Mouse (Mus musculus): Measurements from ENCODE around the gene Ube2e1. TPM values are rescaled to one million over a fixed set of nuclear protein-coding genes. Genes with fewer than 3 reads are reported as not detected.

The Ube2e1 gene
- polyA plus RNA-seq, 1 experiment from 2014 or later: 64.2 TPM

GRCm38 (mm10) chr14:18301591-18301990 lies 30.1 kb downstream of the Ube2e1 start:
- Histone ChIP-seq H3K4me3 (ENCODE audit: low read depth, low read length) (no peak overlapping the region), H3K9ac (ENCODE audit: low read length) (no peak overlapping the region), H3K4me2 (ENCODE audit: low read depth) (no peak overlapping the region), H3K36me3 (ENCODE audit: control insufficient read depth, insufficient read depth, low read length) (0 out of 2 replicates have a peak, but pooled peaks cover 2% of the 10 kb centered on the region), H3K27me3 (ENCODE audit: control insufficient read depth, insufficient read depth, low read length) (no peaks in the 10 kb centered on the region), H3K4me1 (ENCODE audit: control insufficient read depth, insufficient read depth, low read length) (no peaks in the 10 kb centered on the region), H3K27ac (ENCODE audit: low read depth, low read length) (no peak overlapping the region), H3K9me3 (ENCODE audit: control insufficient read depth, low read length) (no peaks in the 10 kb centered on the region)
- ATAC-seq (ENCODE audit: insufficient read depth, low FRiP score, low TSS enrichment) (no peak), DNase-seq (ENCODE audit: low spot score) (no peak)
- 87% methylated on average over 3 of the region's 3 CpGs for WGBS

- Histone ChIP-seq H3K36me3 (ENCODE audit: control insufficient read depth, insufficient read depth, low read length) (no peaks in the 10 kb centered on the region), H3K9ac (ENCODE audit: low read length) (no peak overlapping the region), H3K27ac (ENCODE audit: low read depth, low read length) (no peak overlapping the region), H3K4me1 (ENCODE audit: control insufficient read depth, insufficient read depth, low read length) (no peaks in the 10 kb centered on the region), H3K27me3 (ENCODE audit: control insufficient read depth, insufficient read depth, low read length) (no peaks in the 10 kb centered on the region), H3K9me3 (ENCODE audit: control insufficient read depth, low read length) (no peaks in the 10 kb centered on the region), H3K4me3 (ENCODE audit: low read depth, low read length) (no peak overlapping the region), H3K4me2 (ENCODE audit: low read depth) (no peak overlapping the region)
- 96% methylated on average over 2 of the region's 2 CpGs for WGBS
- no peak for DNase-seq (ENCODE audit: low spot score)
- ATAC-seq (ENCODE audit: insufficient read depth, low FRiP score, low TSS enrichment): no peak
Observed at GRCm38 (mm10) chr14:18300676-18301075, 31.0 kb downstream of the Ube2e1 start.

GRCm38 (mm10) chr14:18298874-18299273 lies 32.8 kb downstream of the Ube2e1 start:
- no peak for DNase-seq (ENCODE audit: low spot score)
- Histone ChIP-seq H3K4me2 (ENCODE audit: low read depth) (no peak overlapping the region), H3K4me3 (ENCODE audit: low read depth, low read length) (no peak overlapping the region), H3K27me3 (ENCODE audit: control insufficient read depth, insufficient read depth, low read length) (no peaks in the 10 kb centered on the region), H3K4me1 (ENCODE audit: control insufficient read depth, insufficient read depth, low read length) (no peaks in the 10 kb centered on the region), H3K9me3 (ENCODE audit: control insufficient read depth, low read length) (no peaks in the 10 kb centered on the region), H3K36me3 (ENCODE audit: control insufficient read depth, insufficient read depth, low read length) (no peaks in the 10 kb centered on the region), H3K9ac (ENCODE audit: low read length) (no peak overlapping the region), H3K27ac (ENCODE audit: low read depth, low read length) (no peak overlapping the region)
- 87% methylated on average over 2 of the region's 2 CpGs for WGBS
- ATAC-seq (ENCODE audit: insufficient read depth, low FRiP score, low TSS enrichment): no peak

- no peaks in the 10 kb centered on the region for H3K9me3 ChIP-seq (ENCODE audit: control insufficient read depth, low read length)
- 89% methylated on average over 2 of the region's 2 CpGs for WGBS
- ATAC-seq (ENCODE audit: insufficient read depth, low FRiP score, low TSS enrichment) (no peak), DNase-seq (ENCODE audit: low spot score) (no peak)
- H3K4me1 ChIP-seq (ENCODE audit: control insufficient read depth, insufficient read depth, low read length): no peaks in the 10 kb centered on the region
- no peaks in the 10 kb centered on the region for H3K27me3 ChIP-seq (ENCODE audit: control insufficient read depth, insufficient read depth, low read length)
- H3K27ac ChIP-seq (ENCODE audit: low read depth, low read length): no peak overlapping the region
- no peak overlapping the region for H3K4me2 ChIP-seq (ENCODE audit: low read depth)
- no peaks in the 10 kb centered on the region for H3K36me3 ChIP-seq (ENCODE audit: control insufficient read depth, insufficient read depth, low read length)
- H3K4me3 ChIP-seq (ENCODE audit: low read depth, low read length): no peak overlapping the region
- H3K9ac ChIP-seq (ENCODE audit: low read length): no peak overlapping the region
Observed at GRCm38 (mm10) chr14:18297441-18297840, 34.2 kb downstream of the Ube2e1 start.

- no peak overlapping the region for H3K9ac ChIP-seq (ENCODE audit: low read length)
- no peaks in the 10 kb centered on the region for H3K36me3 ChIP-seq (ENCODE audit: control insufficient read depth, insufficient read depth, low read length)
- no peaks in the 10 kb centered on the region for H3K9me3 ChIP-seq (ENCODE audit: control insufficient read depth, low read length)
- DNase-seq (ENCODE audit: low spot score): no peak
- H3K27me3 ChIP-seq (ENCODE audit: control insufficient read depth, insufficient read depth, low read length): no peaks in the 10 kb centered on the region
- no peak overlapping the region for H3K27ac ChIP-seq (ENCODE audit: low read depth, low read length)
- H3K4me3 ChIP-seq (ENCODE audit: low read depth, low read length): no peak overlapping the region
- WGBS: 80% methylated on average over 3 of the region's 3 CpGs
- no peak for ATAC-seq (ENCODE audit: insufficient read depth, low FRiP score, low TSS enrichment)
- no peak overlapping the region for H3K4me2 ChIP-seq (ENCODE audit: low read depth)
- no peaks in the 10 kb centered on the region for H3K4me1 ChIP-seq (ENCODE audit: control insufficient read depth, insufficient read depth, low read length)
Observed at GRCm38 (mm10) chr14:18292578-18292977, 39.1 kb downstream of the Ube2e1 start.

- DNase-seq (ENCODE audit: low spot score) (no peak), ATAC-seq (ENCODE audit: insufficient read depth, low FRiP score, low TSS enrichment) (no peak)
- no peak overlapping the region for H3K27ac ChIP-seq (ENCODE audit: low read depth, low read length)
- H3K9me3 ChIP-seq (ENCODE audit: control insufficient read depth, low read length): no peaks in the 10 kb centered on the region
- H3K4me1 ChIP-seq (ENCODE audit: control insufficient read depth, insufficient read depth, low read length): no peaks in the 10 kb centered on the region
- WGBS: 92% methylated on average over 3 of the region's 3 CpGs
- H3K4me3 ChIP-seq (ENCODE audit: low read depth, low read length): no peak overlapping the region
- no peaks in the 10 kb centered on the region for H3K36me3 ChIP-seq (ENCODE audit: control insufficient read depth, insufficient read depth, low read length)
- H3K4me2 ChIP-seq (ENCODE audit: low read depth): no peak overlapping the region
- no peak overlapping the region for H3K9ac ChIP-seq (ENCODE audit: low read length)
- H3K27me3 ChIP-seq (ENCODE audit: control insufficient read depth, insufficient read depth, low read length): no peaks in the 10 kb centered on the region
Observed at GRCm38 (mm10) chr14:18292111-18292510, 39.5 kb downstream of the Ube2e1 start.

- Histone ChIP-seq H3K4me1 (ENCODE audit: control insufficient read depth, insufficient read depth, low read length) (no peaks in the 10 kb centered on the region), H3K4me2 (ENCODE audit: low read depth) (no peak overlapping the region), H3K27me3 (ENCODE audit: control insufficient read depth, insufficient read depth, low read length) (no peaks in the 10 kb centered on the region), H3K9ac (ENCODE audit: low read length) (no peak overlapping the region), H3K4me3 (ENCODE audit: low read depth, low read length) (no peak overlapping the region), H3K27ac (ENCODE audit: low read depth, low read length) (no peak overlapping the region), H3K36me3 (ENCODE audit: control insufficient read depth, insufficient read depth, low read length) (no peaks in the 10 kb centered on the region), H3K9me3 (ENCODE audit: control insufficient read depth, low read length) (no peaks in the 10 kb centered on the region)
- 83% methylated on average over 2 of the region's 2 CpGs for WGBS
- DNase-seq (ENCODE audit: low spot score) (no peak), ATAC-seq (ENCODE audit: insufficient read depth, low FRiP score, low TSS enrichment) (no peak)
Observed at GRCm38 (mm10) chr14:18287391-18287790, 44.3 kb downstream of the Ube2e1 start.

GRCm38 (mm10) chr14:18286441-18286840 lies 45.2 kb downstream of the Ube2e1 start:
- no peak for DNase-seq (ENCODE audit: low spot score)
- no peak overlapping the region for H3K4me2 ChIP-seq (ENCODE audit: low read depth)
- no peak overlapping the region for H3K9ac ChIP-seq (ENCODE audit: low read length)
- H3K9me3 ChIP-seq (ENCODE audit: control insufficient read depth, low read length): no peaks in the 10 kb centered on the region
- H3K4me1 ChIP-seq (ENCODE audit: control insufficient read depth, insufficient read depth, low read length): no peaks in the 10 kb centered on the region
- H3K4me3 ChIP-seq (ENCODE audit: low read depth, low read length): no peak overlapping the region
- 91% methylated on average over 2 of the region's 2 CpGs for WGBS
- H3K27ac ChIP-seq (ENCODE audit: low read depth, low read length): no peak overlapping the region
- no peaks in the 10 kb centered on the region for H3K27me3 ChIP-seq (ENCODE audit: control insufficient read depth, insufficient read depth, low read length)
- no peak for ATAC-seq (ENCODE audit: insufficient read depth, low FRiP score, low TSS enrichment)
- no peaks in the 10 kb centered on the region for H3K36me3 ChIP-seq (ENCODE audit: control insufficient read depth, insufficient read depth, low read length)

GRCm38 (mm10) chr14:18285476-18285875 lies 46.2 kb downstream of the Ube2e1 start:
- Histone ChIP-seq H3K9me3 (ENCODE audit: control insufficient read depth, low read length) (no peaks in the 10 kb centered on the region), H3K4me1 (ENCODE audit: control insufficient read depth, insufficient read depth, low read length) (no peaks in the 10 kb centered on the region), H3K27ac (ENCODE audit: low read depth, low read length) (no peak overlapping the region), H3K27me3 (ENCODE audit: control insufficient read depth, insufficient read depth, low read length) (no peaks in the 10 kb centered on the region), H3K9ac (ENCODE audit: low read length) (no peak overlapping the region), H3K4me3 (ENCODE audit: low read depth, low read length) (no peak overlapping the region), H3K4me2 (ENCODE audit: low read depth) (no peak overlapping the region), H3K36me3 (ENCODE audit: control insufficient read depth, insufficient read depth, low read length) (no peaks in the 10 kb centered on the region)
- ATAC-seq (ENCODE audit: insufficient read depth, low FRiP score, low TSS enrichment): no peak
- WGBS: 97% methylated on average over 3 of the region's 3 CpGs
- DNase-seq (ENCODE audit: low spot score): no peak

Data from neural tube, embryonic 11.5 days (tissue).